Mouse (Mus musculus): Measurements from ENCODE around the gene Olfr801.

The Olfr801 gene

DNA sequence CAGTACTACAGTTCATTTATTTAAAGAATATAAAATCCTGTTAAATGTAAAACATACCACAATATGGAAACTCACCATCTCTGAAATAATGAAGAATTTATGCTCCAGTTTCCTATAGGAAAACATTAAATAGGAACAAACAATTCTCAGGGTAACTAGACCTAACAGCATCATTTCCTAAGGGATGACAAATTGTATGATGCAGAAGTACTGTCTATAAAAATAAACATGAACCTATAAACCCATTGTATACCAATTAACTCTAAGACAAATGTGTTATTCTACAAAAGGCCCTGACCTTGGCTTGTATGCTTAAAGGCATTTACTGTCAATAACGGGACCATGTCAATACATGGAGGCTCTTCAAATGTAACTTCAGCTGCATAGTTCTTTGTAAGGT, at the start of gene Olfr801:
Olfr801 (minus strand) TSS at position 101 of the 400 bp plus-strand sequence.
- no peak for DNase-seq (ENCODE audit: low read depth, low spot score)

DNA sequence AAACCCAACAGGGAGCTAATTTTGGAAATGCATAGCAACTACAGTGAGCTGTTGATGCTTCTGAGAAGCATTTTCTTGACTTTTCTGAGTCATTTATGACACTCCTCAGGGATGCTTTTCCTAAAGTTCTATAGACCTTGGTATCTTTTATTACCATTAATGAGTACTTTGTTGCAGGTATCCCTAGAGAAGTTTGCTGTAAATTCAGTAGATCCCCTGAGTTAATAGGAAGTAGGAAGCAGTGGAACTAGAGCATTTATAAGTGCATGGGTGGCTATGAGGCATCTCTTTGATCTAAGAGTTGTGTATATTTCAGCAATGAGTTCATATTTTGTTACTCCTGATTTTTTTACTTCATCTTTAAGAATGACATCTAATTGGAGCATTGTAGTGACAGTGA, 29.2 kb upstream of the Olfr801 start, which contains the start of gene Olfr804:
Olfr804 (plus strand) TSS at position 301 of the 400 bp plus-strand sequence.
- DNase-seq (ENCODE audit: low read depth, low spot score) = no peak

DNA sequence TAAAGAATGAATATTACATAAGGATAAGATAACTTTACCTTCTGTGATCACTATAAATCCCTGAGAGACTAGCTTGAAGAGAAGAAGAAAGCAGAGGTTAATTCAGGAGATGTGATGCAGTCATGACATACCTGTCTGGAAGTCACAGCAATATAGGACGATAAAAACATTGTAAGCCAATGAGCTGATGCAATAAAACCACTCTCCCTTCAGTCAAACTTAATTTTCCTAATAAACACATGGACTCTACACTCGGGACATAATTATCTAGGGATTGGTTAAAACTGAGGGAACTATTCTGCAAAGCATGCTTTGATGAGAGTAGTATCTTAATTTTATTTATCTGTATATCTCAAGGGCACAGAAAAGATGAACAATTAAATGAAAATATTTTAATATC, 20.5 kb upstream of the Olfr801 start, which contains the start of gene Olfr803:
Olfr803 (minus strand) TSS at position 101 of the 400 bp plus-strand sequence.
- no peak for DNase-seq (ENCODE audit: low read depth, low spot score)

DNA sequence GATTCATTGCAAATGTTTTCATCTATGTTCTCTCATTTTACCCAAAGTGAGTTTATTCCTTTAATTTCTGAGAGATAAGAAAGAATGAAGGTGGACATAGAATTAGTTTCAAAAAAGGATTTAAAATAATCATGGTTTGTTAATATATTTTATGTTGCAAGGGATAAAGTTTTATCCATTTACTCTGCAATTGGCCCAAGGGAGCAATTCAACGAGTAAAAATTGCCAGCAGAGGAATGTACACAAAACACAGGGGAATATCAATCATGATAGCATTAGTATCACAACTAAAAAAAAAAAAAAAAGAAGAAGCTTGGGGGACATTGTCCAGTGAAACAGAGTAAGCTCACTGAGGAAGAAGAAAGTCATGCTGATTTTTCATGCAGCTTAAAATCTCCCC, 14.4 kb upstream of the Olfr801 start, which contains the start of gene Olfr802:
Olfr802 (minus strand) TSS at position 101 of the 400 bp plus-strand sequence.
- no peak for DNase-seq (ENCODE audit: low read depth, low spot score)

DNA sequence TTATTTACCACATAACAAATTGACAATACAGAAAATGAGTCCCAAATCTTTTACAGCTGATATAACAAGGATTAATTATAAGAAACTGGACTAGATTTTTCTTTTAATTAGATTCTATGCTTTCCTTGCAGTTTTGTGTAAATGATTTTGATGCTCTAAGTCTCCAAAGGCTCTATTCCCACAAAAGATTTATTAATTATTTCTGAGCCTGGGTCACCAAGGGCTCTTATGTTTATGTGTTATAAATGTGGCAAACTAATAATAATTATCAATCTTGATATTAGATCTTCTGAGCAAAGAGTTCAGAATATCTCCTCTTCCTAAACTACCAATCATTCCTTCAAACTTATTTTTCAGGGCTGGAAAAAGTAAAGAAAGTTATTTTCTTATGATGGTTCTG, 16.3 kb downstream of the Olfr801 start, which contains the start of gene Olfr800:
Olfr800 (plus strand) TSS at position 301 of the 400 bp plus-strand sequence.
- DNase-seq (ENCODE audit: low read depth, low spot score) = no peak

DNA sequence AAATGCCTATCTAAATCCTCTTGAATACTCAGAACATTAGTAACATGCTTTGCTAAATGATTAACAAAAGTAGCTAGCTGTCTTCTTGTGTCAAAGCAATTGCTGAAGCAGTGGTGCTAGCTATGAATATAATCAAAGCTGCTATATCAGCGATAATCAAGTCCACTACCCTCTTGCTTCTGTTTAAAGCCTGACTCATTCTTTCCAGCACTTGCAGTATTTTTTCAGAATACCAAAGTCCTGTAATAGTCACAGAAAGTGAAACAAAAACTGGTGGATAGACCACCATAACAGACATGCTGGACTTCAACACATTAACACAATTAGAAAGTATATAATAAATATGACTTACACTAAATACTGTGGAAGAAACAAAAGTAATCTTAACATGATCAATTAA, 21.9 kb downstream of the Olfr801 start:
- DNase-seq (ENCODE audit: low read depth, low spot score) = no peak

DNA sequence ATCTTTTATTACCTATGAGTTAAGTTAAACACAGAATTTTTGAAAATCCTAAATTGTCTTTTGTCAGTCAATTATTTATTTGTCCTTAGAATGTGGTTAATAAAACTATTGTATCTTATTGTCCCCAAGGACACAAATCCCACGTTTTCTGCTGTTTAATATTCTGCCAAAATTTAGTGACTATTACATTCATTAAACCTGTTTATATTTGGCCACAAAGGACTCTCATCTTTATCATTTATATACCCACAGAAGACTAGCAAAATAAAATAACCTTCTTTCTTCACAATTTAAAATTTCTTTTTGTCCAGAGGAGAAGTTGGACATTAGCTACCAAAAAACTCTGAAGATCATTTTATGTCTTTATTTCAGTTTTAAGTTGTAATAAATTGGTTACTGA, 36.5 kb downstream of the Olfr801 start, which contains the start of gene Olfr799:
Olfr799 (plus strand) TSS at position 301 of the 400 bp plus-strand sequence.
- no peak for DNase-seq (ENCODE audit: low read depth, low spot score)

DNA sequence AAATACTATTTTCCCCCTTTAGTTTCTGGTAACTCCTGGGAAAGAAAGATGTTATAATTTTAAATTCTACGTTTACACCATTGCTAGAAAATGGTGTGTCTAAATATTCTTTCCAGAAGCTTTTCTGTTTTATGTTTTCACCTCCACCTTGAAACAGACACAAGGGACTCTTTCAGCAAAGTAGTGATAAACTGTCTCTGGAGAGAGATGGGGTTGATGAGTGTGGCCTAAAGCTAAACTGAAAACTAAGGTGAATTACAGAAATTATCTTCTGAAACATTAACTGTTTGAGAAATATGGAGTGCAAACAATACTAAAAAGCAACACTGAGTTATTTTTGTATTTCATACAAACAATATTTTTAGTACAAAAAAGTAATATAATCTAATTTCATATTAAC, 45.8 kb downstream of the Olfr801 start, which contains the start of gene Olfr798:
Olfr798 (minus strand) TSS at position 101 of the 400 bp plus-strand sequence.
- no peak for DNase-seq (ENCODE audit: low read depth, low spot score)

DNA sequence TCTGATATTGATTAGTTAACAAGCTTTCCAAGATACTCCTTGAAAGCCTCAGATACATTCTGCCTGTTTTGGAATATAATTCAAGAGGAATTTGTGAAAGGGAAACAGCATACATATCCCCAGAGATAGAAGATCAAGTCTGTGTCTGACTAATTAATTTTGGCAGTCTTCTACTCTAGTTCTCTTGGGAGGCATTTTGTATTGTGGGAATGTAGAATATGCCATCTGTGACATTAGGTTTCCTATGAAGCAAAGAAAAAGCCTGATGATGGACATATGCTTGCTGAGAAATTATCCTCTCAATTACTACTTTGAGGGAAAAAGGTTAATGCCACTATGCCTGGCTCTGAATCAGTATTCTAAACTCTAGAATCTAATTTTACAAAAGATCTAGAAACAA, 50.4 kb downstream of the Olfr801 start:
- no peak for DNase-seq (ENCODE audit: low read depth, low spot score)

DNA sequence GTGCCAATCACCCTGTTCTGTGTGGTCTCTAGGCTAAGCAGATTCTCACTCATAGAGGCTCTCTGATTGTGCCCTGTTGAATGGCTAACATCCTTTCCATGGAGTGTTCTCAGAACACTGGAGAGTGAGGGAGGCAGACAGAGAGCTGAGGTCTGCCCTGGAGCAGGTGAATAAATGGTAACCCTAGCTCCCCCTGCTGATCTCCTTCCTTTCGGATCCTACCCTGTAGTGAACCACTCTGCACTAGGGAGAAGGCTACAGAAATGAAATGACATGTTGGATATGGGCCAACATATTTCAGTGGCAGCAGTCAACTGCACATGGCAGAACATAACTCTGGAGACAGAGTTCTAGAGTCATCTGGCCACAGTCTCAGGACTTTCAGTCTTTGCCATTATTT, 51.9 kb downstream of the Olfr801 start:
- peak; percentile 2 for DNase-seq (ENCODE audit: low read depth, low spot score)
